Mouse (Mus musculus): ENCODE results near the gene Dirc2. TPM values are rescaled to one million over a fixed set of nuclear protein-coding genes. Genes with fewer than 3 reads are reported as not detected.

Gene Dirc2
- polyA plus RNA-seq, 1 experiment = 55.4 TPM

DNA sequence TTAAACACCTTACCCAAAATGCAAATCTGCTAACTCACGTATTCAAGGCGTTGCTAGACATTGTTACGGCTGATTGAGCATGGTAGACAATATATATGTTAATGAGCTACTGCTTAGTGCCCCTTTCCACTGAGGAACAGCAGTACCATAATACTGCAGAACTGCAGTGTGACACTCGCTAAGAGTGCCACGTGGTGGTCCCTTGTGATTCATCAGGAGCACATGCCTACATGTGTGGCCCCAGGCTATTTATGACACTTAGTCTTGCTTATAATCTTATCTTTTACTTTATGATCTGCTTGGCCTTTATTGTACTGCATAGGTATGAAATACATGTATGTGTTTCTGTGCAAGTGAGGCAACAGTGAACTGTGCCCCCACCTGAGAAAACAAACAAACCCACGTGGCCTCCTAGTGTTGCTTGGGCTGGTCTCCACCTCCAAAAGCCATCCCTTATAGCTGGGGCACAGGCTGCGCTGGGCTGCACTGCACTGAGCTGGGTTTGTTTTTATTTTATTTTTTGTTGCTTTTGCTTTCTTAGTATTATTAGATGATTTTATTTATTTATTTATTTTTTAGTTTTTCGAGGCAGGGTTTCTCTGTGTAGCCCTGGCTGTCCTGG is 18.5 kb upstream of the Dirc2 start:
- no peak for TF ChIP-seq POLR2A (IDR thresholded peaks at IDR 0.05; ENCODE audit: borderline replicate concordance, extremely low read depth, insufficient read depth, insufficient read length, poor library complexity, severe bottlenecking)
- no peak for TF ChIP-seq CTCF (IDR thresholded peaks at IDR 0.05; ENCODE audit: borderline replicate concordance, extremely low read depth, insufficient read depth, insufficient read length)
- DNase-seq (ENCODE audit: low read depth) = peak; percentile 51

DNA sequence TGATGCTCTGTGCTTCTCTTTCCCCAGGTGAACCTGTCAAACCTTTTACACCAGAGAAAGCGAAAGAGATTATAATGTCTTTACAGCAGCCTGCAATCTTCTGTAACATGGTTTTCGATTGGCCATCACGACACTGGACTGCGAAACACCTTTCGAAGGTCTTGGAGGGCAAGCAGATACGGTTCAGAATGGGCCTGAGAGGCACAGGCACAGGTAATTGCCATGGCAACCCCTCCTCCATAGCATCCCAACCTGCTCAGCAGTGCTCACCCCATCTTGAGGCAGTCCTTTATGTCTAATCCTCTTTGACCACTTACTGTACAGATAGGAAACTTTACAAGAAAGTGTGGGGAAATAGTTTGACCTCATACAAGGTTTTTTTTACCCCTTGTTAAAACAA is 18.0 kb upstream of the Dirc2 start:
- TF ChIP-seq POLR2A (IDR thresholded peaks at IDR 0.05; ENCODE audit: borderline replicate concordance, extremely low read depth, insufficient read depth, insufficient read length, poor library complexity, severe bottlenecking) (no peak), CTCF (IDR thresholded peaks at IDR 0.05; ENCODE audit: borderline replicate concordance, extremely low read depth, insufficient read depth, insufficient read length) (no peak)
- DNase-seq (ENCODE audit: low read depth) = peak; percentile 33

DNA sequence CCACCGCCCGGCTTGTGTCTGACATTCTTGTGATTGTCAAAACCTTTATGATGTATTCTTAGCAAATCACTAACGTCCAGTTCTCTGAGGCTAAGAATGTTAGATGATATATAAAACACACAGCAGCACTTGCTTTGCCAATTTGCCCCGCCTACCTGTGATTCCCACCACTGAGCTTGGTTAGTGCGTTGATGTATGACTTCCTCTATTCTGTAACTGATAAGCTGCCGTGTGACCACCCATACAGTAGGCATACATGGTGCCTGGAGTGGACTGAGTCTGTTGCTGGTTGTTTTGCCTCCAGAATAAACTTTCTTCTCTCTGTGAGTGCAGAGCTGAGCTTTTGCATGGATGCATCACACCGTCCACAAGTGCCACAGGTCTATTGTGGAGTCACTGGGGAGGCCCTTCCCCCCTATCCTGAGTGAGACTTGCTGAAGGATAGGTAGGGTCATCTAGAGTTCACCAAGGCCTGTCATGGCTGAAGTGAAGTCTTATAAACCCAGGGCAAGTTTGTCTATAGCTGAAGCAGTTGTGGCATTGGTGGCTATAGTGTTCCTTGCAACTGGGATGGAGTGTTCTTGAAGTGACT is 15.1 kb upstream of the Dirc2 start:
- TF ChIP-seq POLR2A (IDR thresholded peaks at IDR 0.05; ENCODE audit: borderline replicate concordance, extremely low read depth, insufficient read depth, insufficient read length, poor library complexity, severe bottlenecking) (no peak), CTCF (IDR thresholded peaks at IDR 0.05; ENCODE audit: borderline replicate concordance, extremely low read depth, insufficient read depth, insufficient read length) (no peak)
- no peak for DNase-seq (ENCODE audit: low read depth)

DNA sequence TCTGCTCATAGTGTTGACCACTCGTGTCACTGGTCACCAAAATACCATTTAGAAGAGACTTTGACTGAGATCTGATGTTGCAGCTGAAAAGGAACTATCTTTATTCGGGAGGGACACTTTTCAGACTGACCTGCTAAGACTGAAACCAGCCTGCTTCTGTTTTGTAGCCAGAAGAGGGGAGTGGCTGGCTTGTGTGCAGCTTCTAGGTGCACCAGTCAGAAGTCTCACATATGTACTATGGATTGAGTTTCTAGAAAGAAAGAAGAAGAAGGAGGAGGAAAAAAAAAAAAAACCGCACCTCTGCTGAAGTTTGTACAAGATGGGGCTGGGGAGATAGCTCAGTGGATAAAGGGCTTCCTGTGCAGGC is 14.0 kb upstream of the Dirc2 start:
- no peak for DNase-seq (ENCODE audit: low read depth)
- TF ChIP-seq POLR2A (IDR thresholded peaks at IDR 0.05; ENCODE audit: borderline replicate concordance, extremely low read depth, insufficient read depth, insufficient read length, poor library complexity, severe bottlenecking) = no peak
- TF ChIP-seq CTCF (IDR thresholded peaks at IDR 0.05; ENCODE audit: borderline replicate concordance, extremely low read depth, insufficient read depth, insufficient read length) = no peak

DNA sequence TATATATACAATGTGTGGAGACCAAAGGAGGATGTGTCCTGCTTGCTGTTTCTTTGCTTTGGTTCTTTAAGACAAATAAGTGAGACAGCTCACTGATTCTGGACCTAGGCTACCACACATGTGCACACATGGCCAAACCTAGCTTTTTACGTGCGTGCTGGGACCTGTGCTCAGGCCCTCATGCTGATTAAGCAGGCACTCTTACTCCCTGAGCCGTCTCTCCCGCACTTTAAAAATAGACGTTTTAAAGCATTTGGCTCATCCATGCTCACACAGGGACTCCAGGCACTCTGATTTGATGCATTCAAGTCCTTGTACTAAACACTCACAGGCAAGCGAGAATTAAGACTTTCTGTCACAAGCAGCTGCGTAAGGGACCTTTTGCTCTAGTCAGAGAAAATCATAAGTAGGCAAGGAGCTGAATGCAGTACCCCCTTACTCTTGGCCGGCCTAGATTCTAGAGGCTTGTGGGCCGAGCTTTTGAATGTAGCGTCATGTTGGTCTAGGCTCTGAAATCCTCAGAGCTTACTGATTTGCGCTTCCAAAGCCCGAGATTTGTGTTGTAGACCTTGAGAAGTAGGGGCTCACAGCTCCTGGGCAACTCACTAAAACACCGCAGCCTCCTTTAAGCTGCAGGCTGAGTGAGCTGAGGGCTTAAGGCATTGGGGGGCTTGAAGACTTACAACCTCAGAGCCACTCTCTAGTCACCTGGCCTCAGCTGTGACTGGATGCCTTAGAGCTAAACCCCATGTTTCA is 13.5 kb upstream of the Dirc2 start:
- TF ChIP-seq POLR2A (IDR thresholded peaks at IDR 0.05; ENCODE audit: borderline replicate concordance, extremely low read depth, insufficient read depth, insufficient read length, poor library complexity, severe bottlenecking) = no peak
- no peak for TF ChIP-seq CTCF (IDR thresholded peaks at IDR 0.05; ENCODE audit: borderline replicate concordance, extremely low read depth, insufficient read depth, insufficient read length)
- DNase-seq (ENCODE audit: low read depth) = no peak

DNA sequence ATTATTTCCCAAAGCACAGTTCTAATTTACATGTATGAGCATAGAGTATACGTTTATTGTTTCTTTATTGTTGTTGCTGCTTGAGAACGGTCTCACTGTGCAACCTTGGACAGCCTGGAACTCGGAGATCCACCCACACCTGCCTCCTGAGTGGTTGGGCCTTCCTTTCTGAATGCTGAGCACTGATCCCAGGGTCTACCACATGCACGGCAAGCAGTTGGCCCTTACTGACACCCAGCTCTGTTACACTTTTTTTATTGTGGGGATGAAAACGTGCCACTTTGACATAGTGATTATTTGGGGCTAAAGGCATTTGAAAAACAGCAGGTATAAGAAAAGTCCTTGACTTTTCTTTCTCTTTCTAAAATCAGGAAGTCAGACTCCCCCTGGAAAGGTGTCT is 12.5 kb upstream of the Dirc2 start:
- DNase-seq (ENCODE audit: low read depth) = no peak
- no peak for TF ChIP-seq CTCF (IDR thresholded peaks at IDR 0.05; ENCODE audit: borderline replicate concordance, extremely low read depth, insufficient read depth, insufficient read length)
- no peak for TF ChIP-seq POLR2A (IDR thresholded peaks at IDR 0.05; ENCODE audit: borderline replicate concordance, extremely low read depth, insufficient read depth, insufficient read length, poor library complexity, severe bottlenecking)

DNA sequence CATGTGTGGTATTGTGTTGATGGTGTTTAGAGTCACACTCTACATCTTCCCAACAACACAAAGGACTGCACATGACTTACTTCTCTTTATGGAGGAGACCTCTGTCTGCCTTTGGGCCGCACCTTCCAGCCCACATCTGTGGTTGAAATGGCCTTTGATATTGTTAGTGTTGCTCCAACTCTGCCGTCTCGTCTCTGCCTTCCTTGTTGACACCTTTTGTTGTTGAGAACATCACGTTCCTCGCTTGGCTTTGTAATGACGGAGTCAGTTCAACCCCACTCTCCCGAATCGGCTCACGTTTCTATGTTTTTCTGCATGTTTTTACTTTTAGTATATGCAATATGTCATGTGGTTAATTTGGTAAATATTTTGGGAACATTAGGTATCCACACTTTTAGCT is 11.9 kb upstream of the Dirc2 start:
- no peak for TF ChIP-seq POLR2A (IDR thresholded peaks at IDR 0.05; ENCODE audit: borderline replicate concordance, extremely low read depth, insufficient read depth, insufficient read length, poor library complexity, severe bottlenecking)
- no peak for TF ChIP-seq CTCF (IDR thresholded peaks at IDR 0.05; ENCODE audit: borderline replicate concordance, extremely low read depth, insufficient read depth, insufficient read length)

DNA sequence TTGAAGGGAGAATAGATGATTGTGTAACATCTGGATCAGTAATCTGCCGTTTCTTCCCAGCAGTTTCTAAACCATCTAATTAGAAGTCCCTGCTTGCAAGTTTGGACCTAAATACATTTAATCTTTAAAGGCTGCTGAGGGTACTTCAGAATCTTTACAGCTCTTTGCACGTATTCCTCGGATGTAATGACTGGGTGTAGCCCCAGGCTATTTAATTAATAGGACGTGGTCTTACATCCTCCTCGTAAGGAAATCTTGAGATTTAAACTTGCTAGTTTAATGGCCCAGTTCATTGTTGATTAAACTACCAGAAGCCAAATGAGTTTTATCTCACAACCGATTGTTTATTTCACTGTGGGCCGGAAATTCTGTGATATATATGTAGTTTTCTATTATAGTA is 10.5 kb upstream of the Dirc2 start:
- DNase-seq (ENCODE audit: low read depth) = no peak
- TF ChIP-seq CTCF (IDR thresholded peaks at IDR 0.05; ENCODE audit: borderline replicate concordance, extremely low read depth, insufficient read depth, insufficient read length) (no peak), POLR2A (IDR thresholded peaks at IDR 0.05; ENCODE audit: borderline replicate concordance, extremely low read depth, insufficient read depth, insufficient read length, poor library complexity, severe bottlenecking) (no peak)

More for the DNA sequence above, 11.9 kb upstream of the Dirc2 start:
- DNase-seq (ENCODE audit: low read depth) = no peak

DNA sequence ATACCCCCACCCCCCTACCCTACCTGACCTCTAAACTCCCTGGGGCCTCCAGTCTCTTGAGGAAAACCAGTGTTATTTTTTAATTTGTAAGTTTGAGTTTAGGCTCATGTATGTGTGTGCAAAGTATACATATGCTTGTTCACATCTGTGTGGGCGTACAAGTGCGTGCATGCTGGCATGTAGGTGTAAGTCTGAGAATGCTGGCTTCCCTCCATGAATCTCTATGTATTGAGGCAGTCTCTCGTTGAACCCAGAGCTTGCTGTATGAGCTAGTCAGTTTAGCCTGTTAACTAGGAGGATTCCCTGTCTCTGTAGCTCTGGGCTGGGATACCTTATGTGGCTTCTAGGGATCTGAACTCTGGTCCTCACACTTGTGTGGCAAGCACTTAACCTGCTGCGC is 8.6 kb upstream of the Dirc2 start:
- DNase-seq (ENCODE audit: low read depth) = no peak
- TF ChIP-seq CTCF (IDR thresholded peaks at IDR 0.05; ENCODE audit: borderline replicate concordance, extremely low read depth, insufficient read depth, insufficient read length) (no peak), POLR2A (IDR thresholded peaks at IDR 0.05; ENCODE audit: borderline replicate concordance, extremely low read depth, insufficient read depth, insufficient read length, poor library complexity, severe bottlenecking) (no peak)

DNA sequence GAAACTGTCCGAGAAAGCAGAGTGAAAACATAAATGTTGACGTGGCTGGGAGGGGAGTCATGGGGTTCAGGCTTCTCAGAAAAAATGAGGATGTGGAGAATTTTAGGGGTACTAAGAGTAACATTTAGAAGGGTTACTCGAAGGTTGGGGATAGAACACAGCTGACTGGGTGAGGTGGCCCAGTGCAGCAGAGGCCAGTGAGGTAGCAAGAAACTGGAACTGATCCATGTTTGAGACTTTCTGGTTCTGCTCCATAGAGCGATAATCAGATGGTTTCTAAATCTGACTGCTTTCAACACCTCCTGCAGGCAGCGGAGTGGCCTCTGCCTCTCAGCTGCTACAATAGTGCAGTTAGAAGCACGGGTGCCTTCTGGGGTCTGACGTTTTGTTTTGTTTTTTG is 7.6 kb upstream of the Dirc2 start:
- DNase-seq (ENCODE audit: low read depth) = no peak
- no peak for TF ChIP-seq CTCF (IDR thresholded peaks at IDR 0.05; ENCODE audit: borderline replicate concordance, extremely low read depth, insufficient read depth, insufficient read length)
- TF ChIP-seq POLR2A (IDR thresholded peaks at IDR 0.05; ENCODE audit: borderline replicate concordance, extremely low read depth, insufficient read depth, insufficient read length, poor library complexity, severe bottlenecking) = no peak

DNA sequence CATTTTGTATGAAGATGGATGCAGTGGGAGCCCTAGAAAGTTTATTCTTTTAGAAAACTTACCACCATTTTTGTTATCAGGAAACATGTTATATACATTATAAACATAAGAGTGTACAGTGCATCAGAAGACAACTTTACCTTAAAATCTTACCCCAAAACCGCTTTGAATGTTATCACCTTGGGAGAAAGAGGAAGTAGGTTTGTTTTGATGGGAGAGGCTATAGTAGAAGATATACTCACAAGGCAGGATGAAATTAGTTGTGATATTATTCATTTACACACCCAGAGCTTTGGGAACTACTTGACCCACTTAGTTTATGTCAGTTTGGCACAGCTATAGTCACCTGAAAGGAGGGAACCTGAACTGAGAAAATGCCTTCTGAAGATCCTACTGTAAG is 6.7 kb upstream of the Dirc2 start:
- TF ChIP-seq POLR2A (IDR thresholded peaks at IDR 0.05; ENCODE audit: borderline replicate concordance, extremely low read depth, insufficient read depth, insufficient read length, poor library complexity, severe bottlenecking) (no peak), CTCF (IDR thresholded peaks at IDR 0.05; ENCODE audit: borderline replicate concordance, extremely low read depth, insufficient read depth, insufficient read length) (no peak)
- DNase-seq (ENCODE audit: low read depth) = no peak

DNA sequence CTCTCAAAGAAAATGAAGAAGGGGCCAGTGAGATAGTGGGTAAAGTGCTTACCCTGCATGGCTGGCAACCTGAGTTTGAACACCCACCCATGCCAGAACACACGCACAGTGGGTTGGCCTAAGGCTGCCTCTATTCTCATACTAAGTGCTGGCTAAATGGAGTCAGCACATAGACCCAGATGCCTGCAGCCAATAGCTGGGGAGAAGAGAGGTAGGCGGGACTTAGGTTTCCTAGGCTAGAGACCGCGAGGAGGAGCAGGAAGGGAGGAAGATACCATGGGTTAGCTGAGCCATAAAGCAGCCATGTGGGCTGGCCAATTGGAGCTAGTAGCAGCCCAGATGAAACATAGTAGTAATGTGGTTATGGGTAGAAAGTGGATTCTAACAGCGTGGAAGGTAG is 3.4 kb upstream of the Dirc2 start:
- no peak for DNase-seq (ENCODE audit: low read depth)
- TF ChIP-seq POLR2A (IDR thresholded peaks at IDR 0.05; ENCODE audit: borderline replicate concordance, extremely low read depth, insufficient read depth, insufficient read length, poor library complexity, severe bottlenecking) (no peak), CTCF (IDR thresholded peaks at IDR 0.05; ENCODE audit: borderline replicate concordance, extremely low read depth, insufficient read depth, insufficient read length) (no peak)

Measured in brain, embryonic 14.5 days (tissue).